In genomic region chr10:45446215-45446614, GRCm38 (mm10) we compare ENCODE assay signal across 9 mouse cellular contexts. TPM values are rescaled to one million over a fixed set of nuclear protein-coding genes. Genes with fewer than 3 reads are reported as not detected.
DNase-seq lines count a peak whose midpoint lies in the region; ATAC-seq and TF ChIP-seq lines count a peak whose summit lies in the region.
"Had no signal": no experiment of that assay in that cellular context is flagged by ENCODE, and none has a peak within 500 bp of the region (broad histone marks: within the 10 kb centered on the region; RNA-seq: fewer than 3 reads in every experiment).

No protein-coding gene starts in this region.

- no peak for DNase-seq in lung, postnatal 0 days (ENCODE audit: low spot score)
- no peak for DNase-seq in lung, postnatal 25 days (ENCODE audit: low spot score)
- DNase-seq in ovary, adult 18-20 months (ENCODE audit: low spot score) = no peak
- DNase-seq in thymus, adult 2 months = no peak
- no peak for DNase-seq in layer of hippocampus, adult 9-10 months (ENCODE audit: low spot score)
- DNase-seq: right cerebral cortex, adult 18-20 months had no signal

- H3K4me2 ChIP-seq in lung, postnatal 0 days (replicated peaks; ENCODE audit: low read depth, low read length) = peak overlapping the region; percentile 35
- H3K4me2 ChIP-seq in embryonic facial prominence, embryonic 15.5 days (replicated peaks) = 0 out of 2 replicates have a peak overlapping the region, but pooled peaks have one; percentile 12
- peak overlapping the region; percentile 38 for H3K4me2 ChIP-seq in limb, embryonic 13.5 days (replicated peaks)
- H3K4me2 ChIP-seq in stomach, embryonic 15.5 days = peak overlapping the region; percentile 38

- TF ChIP-seq POLR2A in thymus, adult 2 months (IDR thresholded peaks at IDR 0.05; ENCODE audit: control insufficient read depth, extremely low read depth, insufficient read depth, low read length, poor library complexity) = no peak

- no peak overlapping the region for H3K27ac ChIP-seq in lung, postnatal 0 days (ENCODE audit: low read length)
- H3K27ac ChIP-seq in embryonic facial prominence, embryonic 15.5 days (replicated peaks) = no peak overlapping the region
- H3K27ac ChIP-seq in limb, embryonic 13.5 days = no peak overlapping the region
- no peak overlapping the region for H3K27ac ChIP-seq in stomach, embryonic 15.5 days
- H3K27ac ChIP-seq in thymus, adult 2 months (ENCODE audit: control insufficient read depth, insufficient read depth, low read length) = no peak overlapping the region

- TF ChIP-seq EP300 in lung, postnatal 0 days (IDR thresholded peaks at IDR 0.05) = no peak

- H3K4me1 ChIP-seq in lung, postnatal 0 days (ENCODE audit: insufficient read depth, low read depth, low read length) = no peaks in the 10 kb centered on the region
- no peaks in the 10 kb centered on the region for H3K4me1 ChIP-seq in embryonic facial prominence, embryonic 15.5 days
- 0 out of 2 replicates have a peak, but pooled peaks cover 2% of the 10 kb centered on the region for H3K4me1 ChIP-seq in limb, embryonic 13.5 days
- 0 out of 2 replicates have a peak, but pooled peaks cover 3% of the 10 kb centered on the region for H3K4me1 ChIP-seq in stomach, embryonic 15.5 days
- no peaks in the 10 kb centered on the region for H3K4me1 ChIP-seq in thymus, adult 2 months (replicated peaks; ENCODE audit: control insufficient read depth, insufficient read depth, low read length)

- WGBS in lung, postnatal 0 days = 8% methylated on average over 8 of the region's 8 CpGs
- 10% methylated on average over 8 of the region's 8 CpGs for WGBS in embryonic facial prominence, embryonic 15.5 days
- WGBS in limb, embryonic 13.5 days = 12% methylated on average over 8 of the region's 8 CpGs
- WGBS in stomach, embryonic 15.5 days = 4% methylated on average over 8 of the region's 8 CpGs
- 42% methylated on average over 8 of the region's 8 CpGs for WGBS in thymus, adult 2 months

- H3K9ac ChIP-seq in lung, postnatal 0 days (replicated peaks; ENCODE audit: low read depth) = no peak overlapping the region
- no peak overlapping the region for H3K9ac ChIP-seq in embryonic facial prominence, embryonic 15.5 days
- peak overlapping the region; percentile 40; the same call in 1 of the 2 replicates for H3K9ac ChIP-seq in limb, embryonic 13.5 days
- H3K9ac ChIP-seq in stomach, embryonic 15.5 days = no peak overlapping the region

- no peaks in the 10 kb centered on the region for H3K27me3 ChIP-seq in lung, postnatal 0 days (replicated peaks; ENCODE audit: insufficient read depth, low read length)
- H3K27me3 ChIP-seq in embryonic facial prominence, embryonic 15.5 days = no peaks in the 10 kb centered on the region
- H3K27me3 ChIP-seq in limb, embryonic 13.5 days = no peaks in the 10 kb centered on the region
- H3K27me3 ChIP-seq in stomach, embryonic 15.5 days (replicated peaks) = no peaks in the 10 kb centered on the region
- H3K27me3 ChIP-seq in thymus, adult 2 months (ENCODE audit: control insufficient read depth, insufficient read depth, low read length) = no peaks in the 10 kb centered on the region

- peak overlapping the region; percentile 12; the same call in 1 of the 2 replicates for H3K4me3 ChIP-seq in lung, postnatal 0 days (ENCODE audit: low read depth, low read length)
- H3K4me3 ChIP-seq in embryonic facial prominence, embryonic 15.5 days (replicated peaks) = 0 out of 2 replicates have a peak overlapping the region, but pooled peaks have one; percentile 13
- H3K4me3 ChIP-seq in limb, embryonic 13.5 days = no peak overlapping the region
- H3K4me3 ChIP-seq in stomach, embryonic 15.5 days (replicated peaks) = peak overlapping the region; percentile 8; the same call in 1 of the 2 replicates
- H3K4me3 ChIP-seq in thymus, adult 2 months (ENCODE audit: control insufficient read depth, insufficient read depth, low read length) = no peak overlapping the region

- no peaks in the 10 kb centered on the region for H3K36me3 ChIP-seq in lung, postnatal 0 days (ENCODE audit: insufficient read depth, low read length)
- no peaks in the 10 kb centered on the region for H3K36me3 ChIP-seq in embryonic facial prominence, embryonic 15.5 days
- H3K36me3 ChIP-seq in limb, embryonic 13.5 days = no peaks in the 10 kb centered on the region
- no peaks in the 10 kb centered on the region for H3K36me3 ChIP-seq in stomach, embryonic 15.5 days
- no peaks in the 10 kb centered on the region for H3K36me3 ChIP-seq in thymus, adult 2 months (ENCODE audit: control insufficient read depth, insufficient read depth, low read length)

- TF ChIP-seq CTCF in lung, postnatal 0 days (IDR thresholded peaks at IDR 0.05) = no peak
- TF ChIP-seq CTCF in thymus, adult 2 months (IDR thresholded peaks at IDR 0.05; ENCODE audit: borderline replicate concordance, control insufficient read depth, extremely low read depth, insufficient read depth, low read length, poor library complexity) = no peak

- no peak for ATAC-seq in lung, postnatal 0 days
- ATAC-seq in embryonic facial prominence, embryonic 15.5 days (ENCODE audit: insufficient number of reproducible peaks, low FRiP score, low TSS enrichment, low read depth) = no peak
- ATAC-seq in limb, embryonic 13.5 days (ENCODE audit: low FRiP score, low read depth) = no peak
- ATAC-seq in stomach, embryonic 15.5 days (ENCODE audit: insufficient read depth, low FRiP score, low read depth) = no peak

- H3K9me3 ChIP-seq in lung, postnatal 0 days (ENCODE audit: low read length) = no peaks in the 10 kb centered on the region
- no peaks in the 10 kb centered on the region for H3K9me3 ChIP-seq in embryonic facial prominence, embryonic 15.5 days (replicated peaks)
- H3K9me3 ChIP-seq in limb, embryonic 13.5 days = no peaks in the 10 kb centered on the region
- no peaks in the 10 kb centered on the region for H3K9me3 ChIP-seq in stomach, embryonic 15.5 days

RNA-seq across cellular contexts. Expression of gene Lin28b, which starts 40.0 kb away (rescaled TPM):
- polyA plus RNA-seq in lung, postnatal 0 days (2015; fragmentation: Nextera tagmentation; extraction: Ambion mirVana) = 0.05 and 0.12 TPM in 2 replicates
- 0.39 and 0.68 TPM in 2 replicates for polyA plus RNA-seq in embryonic facial prominence, embryonic 15.5 days (2015; fragmentation: Nextera tagmentation; extraction: Ambion mirVana)
- polyA plus RNA-seq in limb, embryonic 13.5 days (2015; fragmentation: Nextera tagmentation; extraction: Ambion mirVana) = 3.7 and 5.5 TPM in 2 replicates
- 1.6 and 1.7 TPM in 2 replicates for polyA plus RNA-seq in stomach, embryonic 15.5 days (2015; fragmentation: Nextera tagmentation; extraction: Ambion mirVana)
- 0.03 TPM in 1 of 2 replicates, not detected in the other for polyA plus RNA-seq in thymus, adult 2 months (2012; rRNA removed)

Comparison
In these comparisons a context has a peak if more than half of its experiments do, and no peak if none do; other contexts are left out.
1. H3K4me3 ChIP-seq: peak in lung, postnatal 0 days (single experiment), embryonic facial prominence, embryonic 15.5 days (single experiment) and stomach, embryonic 15.5 days (single experiment); none in limb, embryonic 13.5 days (single experiment) and thymus, adult 2 months (single experiment).
2. Peak in every context shown above with its lines, with median percentiles within 50 percentile points of each other: H3K4me2 ChIP-seq.